Mouse (Mus musculus): ENCODE measurements around the gene Stat2. TPM values are rescaled to one million over a fixed set of nuclear protein-coding genes. Genes with fewer than 3 reads are reported as not detected.
"Not testable (repeated sequence)": the region's sequence is repeated elsewhere in the genome, so short reads cannot be mapped to it uniquely, and the experiment has no call there.

The Stat2 gene
- polyA plus RNA-seq, 1 experiment from 2014 or later: 19.3 TPM

DNA sequence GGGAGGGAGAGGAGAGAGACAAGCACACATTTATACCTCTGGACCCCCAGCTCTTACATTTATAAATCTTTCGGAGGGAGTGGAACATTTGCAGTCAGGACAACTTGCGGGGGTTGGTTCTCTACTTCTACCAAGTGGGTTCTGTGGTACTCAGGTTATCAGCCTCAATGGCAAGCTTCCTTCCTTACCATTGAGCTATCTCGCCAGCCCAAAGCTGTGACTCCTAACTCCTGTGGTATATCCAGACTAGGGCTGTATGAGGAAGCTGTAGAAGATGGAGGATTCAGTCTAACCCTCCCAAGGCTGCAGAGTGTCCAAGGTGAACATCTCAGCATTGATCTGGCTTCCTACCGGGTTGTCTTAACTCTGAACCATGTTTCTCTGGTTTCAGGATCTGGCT lies 31.2 kb upstream of the Stat2 start:
- DNase-seq (ENCODE audit: low spot score): no peak
- Histone ChIP-seq H3K4me1 (replicated peaks) (0 out of 2 replicates have a peak, but pooled peaks cover 6% of the 10 kb centered on the region), H3K4me3 (no peak overlapping the region), H3K27me3 (ENCODE audit: insufficient read depth, poor library complexity, severe bottlenecking) (no peaks in the 10 kb centered on the region), H3K27ac (no peak overlapping the region), H3K9me3 (no peaks in the 10 kb centered on the region), H3K36me3 (peaks cover 76% of the 10 kb centered on the region)
- 93% methylated on average over 4 of the region's 4 CpGs for WGBS

DNA sequence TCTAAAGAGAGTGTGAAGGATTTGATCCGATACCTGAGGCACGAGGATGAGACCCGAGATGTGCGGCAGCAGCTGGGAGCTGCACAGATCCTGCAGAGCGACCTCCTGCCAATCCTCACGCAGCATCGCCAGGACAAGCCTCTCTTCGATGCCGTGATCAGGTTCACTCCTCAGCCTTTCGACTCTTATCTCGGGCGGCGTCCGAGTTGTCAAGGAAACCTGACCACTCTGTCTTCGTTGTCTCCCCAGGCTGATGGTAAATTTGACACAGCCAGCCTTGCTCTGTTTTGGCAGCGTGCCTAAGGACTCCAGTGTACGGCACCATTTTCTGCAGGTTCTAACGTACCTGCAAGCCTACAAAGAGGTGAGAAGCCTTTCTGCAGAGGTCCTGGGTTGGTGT lies 30.2 kb upstream of the Stat2 start:
- H3K36me3 ChIP-seq: peaks cover 80% of the 10 kb centered on the region
- 94% methylated on average over 18 of the region's 18 CpGs for WGBS

DNA sequence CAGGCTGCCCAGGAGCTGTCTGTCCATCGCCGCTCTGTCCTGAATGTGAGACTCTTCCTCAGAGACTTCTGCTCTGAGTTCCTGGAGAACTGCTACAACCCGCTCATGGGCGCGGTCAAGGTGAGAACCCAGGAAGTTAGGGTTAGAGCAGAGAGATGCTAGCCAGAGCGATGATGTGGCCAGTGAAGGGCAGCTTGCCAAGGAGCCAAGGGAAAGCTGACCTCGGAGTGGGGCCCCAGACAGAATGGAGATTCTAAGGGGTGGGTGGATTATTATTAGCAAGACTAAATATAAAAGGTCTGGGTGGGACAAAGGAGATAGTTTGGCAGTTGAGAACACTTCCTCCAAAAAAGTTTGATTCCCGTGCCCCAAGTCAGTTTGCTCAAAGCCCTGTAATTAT lies 27.1 kb upstream of the Stat2 start:
- WGBS: 96% methylated on average over 8 of the region's 8 CpGs
- Histone ChIP-seq H3K9me3 (no peaks in the 10 kb centered on the region), H3K4me1 (replicated peaks) (no peaks in the 10 kb centered on the region; the same call in 1 of the 2 replicates), H3K36me3 (peaks cover 96% of the 10 kb centered on the region), H3K27me3 (ENCODE audit: insufficient read depth, poor library complexity, severe bottlenecking) (no peaks in the 10 kb centered on the region), H3K4me3 (no peak overlapping the region), H3K27ac (no peak overlapping the region)
- no peak for DNase-seq (ENCODE audit: low spot score)

More for the DNA sequence above, 30.2 kb upstream of the Stat2 start:
- no peak for DNase-seq (ENCODE audit: low spot score)
- Histone ChIP-seq H3K9me3 (no peaks in the 10 kb centered on the region), H3K4me3 (no peak overlapping the region), H3K27me3 (ENCODE audit: insufficient read depth, poor library complexity, severe bottlenecking) (no peaks in the 10 kb centered on the region), H3K27ac (no peak overlapping the region), H3K4me1 (replicated peaks) (0 out of 2 replicates have a peak, but pooled peaks cover 6% of the 10 kb centered on the region)

DNA sequence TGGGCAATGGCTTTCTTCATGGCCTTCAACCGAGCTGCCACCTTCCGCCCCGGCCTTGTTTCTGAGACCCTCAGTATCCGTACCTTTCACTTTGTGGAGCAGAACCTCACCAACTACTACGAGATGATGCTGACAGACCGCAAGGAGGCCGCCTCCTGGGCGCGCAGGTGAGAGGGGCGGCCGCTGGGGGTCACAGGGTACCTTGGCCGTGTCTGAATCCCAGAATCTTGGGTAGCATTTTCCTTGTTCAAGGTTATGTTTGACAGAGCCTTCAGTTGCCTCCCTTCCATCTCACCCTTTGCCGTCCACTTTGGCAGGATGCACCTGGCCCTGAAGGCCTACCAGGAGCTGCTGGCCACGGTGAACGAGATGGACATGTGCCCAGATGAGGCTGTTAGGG lies 26.2 kb upstream of the Stat2 start:
- no peak overlapping the region for H3K4me3 ChIP-seq
- H3K4me1 ChIP-seq (replicated peaks): no peaks in the 10 kb centered on the region; the same call in 1 of the 2 replicates
- peaks cover 100% of the 10 kb centered on the region for H3K36me3 ChIP-seq
- no peaks in the 10 kb centered on the region for H3K9me3 ChIP-seq
- H3K27me3 ChIP-seq (ENCODE audit: insufficient read depth, poor library complexity, severe bottlenecking): no peaks in the 10 kb centered on the region
- DNase-seq (ENCODE audit: low spot score): no peak
- WGBS: 95% methylated on average over 15 of the region's 15 CpGs
- no peak overlapping the region for H3K27ac ChIP-seq

DNA sequence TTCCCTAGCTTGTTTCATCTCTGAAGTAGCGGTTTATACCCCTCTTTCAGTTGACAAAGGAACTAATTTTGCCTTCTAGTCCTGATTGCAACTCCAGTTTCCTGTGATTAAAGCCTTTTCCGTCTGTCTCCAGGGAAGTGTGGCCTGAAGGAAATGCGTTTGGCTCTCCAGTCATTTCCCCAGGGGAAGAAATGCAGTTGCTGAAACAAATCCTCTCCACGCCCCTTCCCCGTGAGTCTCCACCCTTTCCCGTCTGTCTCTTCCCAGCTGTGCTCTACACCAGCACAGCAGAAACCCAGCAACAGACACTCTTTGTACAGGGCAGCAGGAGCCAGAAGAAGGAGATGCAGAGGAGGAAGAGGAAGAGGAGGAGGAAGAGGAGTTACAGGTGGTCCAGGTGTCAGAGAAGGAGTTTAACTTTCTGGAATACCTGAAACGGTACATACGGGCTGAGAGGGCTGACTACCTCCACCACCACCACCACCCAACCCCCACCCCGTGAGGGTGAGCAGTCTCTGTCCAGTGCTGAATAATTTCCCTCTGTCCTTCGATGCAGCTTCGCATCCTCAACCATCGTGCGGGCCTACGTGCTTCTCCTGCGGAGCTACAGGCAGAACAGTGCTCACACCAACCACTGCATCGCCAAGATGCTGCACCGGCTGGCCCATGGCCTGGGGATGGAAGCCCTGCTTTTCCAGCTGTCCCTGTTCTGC lies 23.2 kb upstream of the Stat2 start:
- no peak for DNase-seq (ENCODE audit: low spot score)
- H3K27me3 ChIP-seq (ENCODE audit: insufficient read depth, poor library complexity, severe bottlenecking): no peaks in the 10 kb centered on the region
- no peaks in the 10 kb centered on the region for H3K9me3 ChIP-seq
- H3K4me3 ChIP-seq: no peak overlapping the region
- WGBS: 87% methylated on average over 17 of the region's 17 CpGs
- H3K27ac ChIP-seq: peak overlapping the region; percentile 45; the same call in 1 of the 2 replicates
- peaks cover 100% of the 10 kb centered on the region for H3K36me3 ChIP-seq
- H3K4me1 ChIP-seq (replicated peaks): no peaks in the 10 kb centered on the region; the same call in 1 of the 2 replicates

DNA sequence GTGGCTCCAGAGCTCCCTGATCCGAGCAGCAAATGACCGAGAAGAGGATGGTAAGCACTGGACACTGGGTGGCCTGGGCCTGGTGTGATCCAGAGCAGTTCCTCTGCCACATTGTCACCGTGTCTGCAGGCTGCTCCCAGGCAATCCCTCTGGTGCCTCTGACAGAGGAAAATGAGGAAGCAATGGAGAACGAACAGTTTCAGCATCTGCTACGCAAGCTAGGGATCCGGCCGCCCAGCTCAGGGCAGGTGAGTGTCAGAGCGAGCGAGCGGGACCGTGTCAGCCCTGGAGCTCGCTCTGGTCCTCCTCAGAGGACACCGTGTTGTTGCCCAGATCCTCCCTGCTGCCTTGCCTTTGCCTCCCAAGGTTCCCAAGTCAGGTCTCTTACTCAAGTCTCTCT lies 19.8 kb upstream of the Stat2 start:
- no peaks in the 10 kb centered on the region for H3K27me3 ChIP-seq (ENCODE audit: insufficient read depth, poor library complexity, severe bottlenecking)
- peaks cover 91% of the 10 kb centered on the region for H3K36me3 ChIP-seq
- H3K4me1 ChIP-seq (replicated peaks): no peaks in the 10 kb centered on the region; the same call in 1 of the 2 replicates
- WGBS: 93% methylated on average over 13 of the region's 13 CpGs
- H3K9me3 ChIP-seq: no peaks in the 10 kb centered on the region
- no peak overlapping the region for H3K4me3 ChIP-seq
- H3K27ac ChIP-seq: no peak overlapping the region
- DNase-seq (ENCODE audit: low spot score): no peak

DNA sequence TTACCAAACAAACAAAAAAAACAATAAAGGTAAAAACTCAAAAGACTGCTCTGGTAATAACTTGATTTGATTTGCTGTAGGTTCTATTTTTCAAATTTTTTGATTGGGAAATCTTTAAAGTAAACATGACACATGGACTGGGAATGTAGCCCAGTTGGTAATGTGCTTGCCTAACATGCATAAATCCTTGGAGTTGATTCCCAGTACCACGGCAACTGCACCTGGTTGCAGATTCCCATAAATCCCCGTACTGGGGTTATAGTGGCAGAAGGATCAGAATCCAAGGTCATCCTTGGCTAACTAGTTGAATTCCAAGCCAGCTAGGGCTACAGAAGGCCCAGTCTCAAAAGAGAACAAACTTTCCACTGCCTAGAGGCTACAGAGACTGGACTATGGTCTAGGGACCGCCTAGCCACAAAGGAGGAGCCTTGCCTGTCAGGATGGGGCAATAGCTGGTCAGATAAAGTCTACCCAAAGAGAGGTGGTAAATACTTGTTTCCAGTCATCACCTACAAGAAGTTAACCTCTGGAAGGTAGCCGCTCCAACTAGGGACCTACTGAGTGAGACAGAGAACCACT lies 16.6 kb upstream of the Stat2 start, which contains the start of gene Apon:
Apon (plus strand) TSS at position 420 of the 579 bp plus-strand sequence.
- DNase-seq (ENCODE audit: low spot score): no peak
- Histone ChIP-seq H3K27ac (no peak within 1 kb of the TSS), H3K27me3 (ENCODE audit: insufficient read depth, poor library complexity, severe bottlenecking) (no peaks in the 10 kb centered on the region), H3K36me3 (peaks cover 59% of the 10 kb centered on the region), H3K4me3 (no peak within 1 kb of the TSS), H3K4me1 (replicated peaks) (no peaks in the 10 kb centered on the region), H3K9me3 (no peaks in the 10 kb centered on the region)
- WGBS: 90% methylated on average over 4 of the region's 4 CpGs

DNA sequence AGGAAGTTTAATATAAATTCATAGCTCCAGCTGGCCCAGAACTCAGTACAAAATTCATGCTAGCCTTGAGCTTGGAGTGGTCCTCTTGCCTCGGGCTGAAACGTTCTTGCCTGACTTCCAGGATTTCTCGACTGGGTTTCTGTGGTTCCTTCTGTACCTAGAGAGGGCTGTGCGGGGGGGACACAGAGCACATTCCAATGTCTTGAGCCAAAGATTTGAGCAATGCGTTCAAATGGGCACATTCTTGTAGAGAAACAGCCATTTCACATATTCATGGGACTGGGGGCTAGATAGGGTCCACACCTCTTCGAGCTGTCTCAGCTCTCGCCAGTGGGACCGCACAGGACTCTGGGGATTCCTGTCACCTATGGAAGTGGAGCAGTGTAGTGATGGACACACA lies 14.4 kb upstream of the Stat2 start:
- Histone ChIP-seq H3K4me3 (no peak overlapping the region), H3K9me3 (no peaks in the 10 kb centered on the region), H3K36me3 (peaks cover 37% of the 10 kb centered on the region), H3K27me3 (ENCODE audit: insufficient read depth, poor library complexity, severe bottlenecking) (no peaks in the 10 kb centered on the region), H3K4me1 (replicated peaks) (no peaks in the 10 kb centered on the region), H3K27ac (no peak overlapping the region)
- 92% methylated on average over 8 of the region's 8 CpGs for WGBS
- no peak for DNase-seq (ENCODE audit: low spot score)

DNA sequence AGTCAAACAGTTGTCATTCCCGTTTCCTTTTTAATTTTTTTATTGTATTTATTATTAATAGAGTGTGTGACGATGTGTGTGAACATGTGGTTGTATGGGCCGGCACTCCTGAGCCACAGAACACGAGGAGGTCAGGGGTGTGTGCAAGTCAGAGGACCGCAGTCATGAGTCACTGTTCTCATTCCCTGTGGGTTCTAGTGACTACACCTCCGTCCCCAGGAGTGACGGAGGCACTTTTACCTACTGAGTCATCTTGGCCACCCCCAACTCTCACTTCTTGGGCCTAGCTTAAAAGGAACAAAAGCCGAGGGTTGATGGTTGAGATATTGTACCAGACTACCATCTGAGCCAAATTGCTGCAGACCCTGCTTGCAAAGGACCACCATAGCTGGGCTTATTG lies 14.0 kb upstream of the Stat2 start:
- H3K4me3 ChIP-seq: no peak overlapping the region
- no peaks in the 10 kb centered on the region for H3K9me3 ChIP-seq
- H3K4me1 ChIP-seq (replicated peaks): no peaks in the 10 kb centered on the region
- H3K27me3 ChIP-seq (ENCODE audit: insufficient read depth, poor library complexity, severe bottlenecking): no peaks in the 10 kb centered on the region
- DNase-seq (ENCODE audit: low spot score): no peak
- H3K27ac ChIP-seq: no peak overlapping the region
- H3K36me3 ChIP-seq: peaks cover 33% of the 10 kb centered on the region
- 91% methylated on average over 8 of the region's 8 CpGs for WGBS

DNA sequence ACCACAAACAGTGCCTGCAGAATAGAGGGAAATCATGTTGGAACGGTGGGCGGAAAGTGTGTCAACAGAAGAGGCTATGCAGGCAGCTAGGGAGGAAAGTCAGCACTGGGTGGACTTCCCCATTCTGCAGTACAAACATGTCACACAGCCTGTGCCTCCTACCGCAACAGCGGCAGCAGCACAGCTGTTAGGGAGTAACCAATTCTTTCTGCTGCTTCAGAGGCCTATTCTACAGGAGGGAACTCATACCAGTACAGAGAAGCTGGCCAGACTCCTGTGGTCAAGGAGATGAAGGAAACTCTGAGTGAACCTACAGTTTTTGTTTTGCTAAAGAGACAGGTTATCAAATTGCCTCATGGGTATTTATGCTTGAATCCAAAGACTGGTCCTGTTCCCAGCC lies 11.4 kb upstream of the Stat2 start:
- 85% methylated on average over 4 of the region's 4 CpGs for WGBS

DNA sequence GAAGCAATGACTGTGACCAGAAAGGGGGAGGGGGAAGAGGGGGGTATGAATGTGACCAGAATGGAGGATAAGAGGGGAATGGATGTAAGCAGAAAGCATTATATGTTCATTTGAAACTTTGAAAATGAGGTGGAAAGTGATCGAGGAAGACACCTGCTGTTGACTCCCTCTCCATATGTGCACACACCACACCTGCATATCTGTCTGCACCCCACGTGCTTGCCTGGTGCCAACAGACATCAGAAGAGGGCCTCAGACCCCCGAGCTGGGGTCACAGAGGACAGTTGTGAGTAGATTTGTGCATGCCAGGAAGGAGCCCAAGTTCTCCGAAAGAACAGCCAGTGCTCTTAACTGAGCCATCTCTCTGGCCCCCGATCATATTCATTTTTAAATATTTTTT lies 10.4 kb upstream of the Stat2 start:
- DNase-seq (ENCODE audit: low spot score): no peak
- no peaks in the 10 kb centered on the region for H3K36me3 ChIP-seq
- no peaks in the 10 kb centered on the region for H3K27me3 ChIP-seq (ENCODE audit: insufficient read depth, poor library complexity, severe bottlenecking)
- H3K9me3 ChIP-seq: no peaks in the 10 kb centered on the region
- H3K4me1 ChIP-seq (replicated peaks): no peaks in the 10 kb centered on the region
- no peak overlapping the region for H3K4me3 ChIP-seq
- no peak overlapping the region for H3K27ac ChIP-seq
- 87% methylated on average over 5 of the region's 5 CpGs for WGBS

More for the DNA sequence above, 11.4 kb upstream of the Stat2 start:
- no peak for DNase-seq (ENCODE audit: low spot score)
- Histone ChIP-seq H3K27ac (no peak overlapping the region), H3K4me1 (replicated peaks) (no peaks in the 10 kb centered on the region), H3K36me3 (peaks cover 8% of the 10 kb centered on the region; the same call in 1 of the 2 replicates), H3K4me3 (no peak overlapping the region), H3K27me3 (ENCODE audit: insufficient read depth, poor library complexity, severe bottlenecking) (no peaks in the 10 kb centered on the region), H3K9me3 (no peaks in the 10 kb centered on the region)

DNA sequence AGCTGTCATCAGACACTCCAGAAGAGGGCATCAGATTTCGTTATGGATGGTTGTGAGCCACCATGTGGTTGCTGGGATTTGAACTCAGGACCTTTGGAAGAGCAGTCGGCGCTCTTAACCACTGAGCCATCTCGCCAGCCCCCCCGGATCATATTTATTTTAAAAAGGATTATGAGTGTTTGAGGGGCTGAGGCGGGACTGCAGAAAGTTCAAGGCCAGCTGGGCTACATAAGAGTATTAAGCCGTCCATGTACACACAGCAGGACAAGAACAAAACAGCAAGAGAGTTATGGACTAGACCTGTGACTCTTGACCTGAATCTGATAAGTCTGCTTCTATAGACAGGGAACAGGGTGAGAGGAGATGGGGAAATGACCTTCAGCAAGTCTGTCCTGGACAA lies 10.0 kb upstream of the Stat2 start:
- H3K4me1 ChIP-seq (replicated peaks); H3K27ac ChIP-seq; H3K9me3 ChIP-seq; H3K36me3 ChIP-seq; H3K4me3 ChIP-seq; DNase-seq (ENCODE audit: low spot score); H3K27me3 ChIP-seq (ENCODE audit: insufficient read depth, poor library complexity, severe bottlenecking): not testable (repeated sequence)
- 88% methylated on average over 7 of the region's 7 CpGs for WGBS

DNA sequence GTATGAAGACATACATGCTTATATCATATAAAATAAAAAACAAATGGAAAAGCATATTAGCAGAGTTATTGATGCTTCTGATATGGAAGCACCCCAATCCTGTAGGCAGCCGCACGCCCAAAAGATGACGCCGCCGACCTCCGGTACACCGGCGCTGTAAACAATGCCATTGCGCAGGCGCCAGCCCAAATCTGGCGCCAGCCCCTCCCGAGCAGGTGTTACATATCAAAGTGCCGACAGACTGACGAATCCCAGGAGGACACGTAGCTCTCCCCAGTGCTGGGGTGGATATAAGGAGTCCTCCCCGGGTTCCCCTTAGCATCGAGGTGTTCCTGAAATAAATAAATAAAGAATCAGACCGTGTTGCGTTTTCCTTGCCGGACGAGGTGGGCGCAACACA lies 8.1 kb upstream of the Stat2 start:
- WGBS: 80% methylated on average over 22 of the region's 22 CpGs
- H3K4me1 ChIP-seq (replicated peaks): no peaks in the 10 kb centered on the region
- no peak overlapping the region for H3K4me3 ChIP-seq
- DNase-seq (ENCODE audit: low spot score): no peak
- no peaks in the 10 kb centered on the region for H3K36me3 ChIP-seq
- H3K27ac ChIP-seq: no peak overlapping the region
- no peaks in the 10 kb centered on the region for H3K9me3 ChIP-seq
- H3K27me3 ChIP-seq (ENCODE audit: insufficient read depth, poor library complexity, severe bottlenecking): no peaks in the 10 kb centered on the region
